Mouse (Mus musculus): ENCODE results near the gene Chd5. TPM values are rescaled to one million over a fixed set of nuclear protein-coding genes. Genes with fewer than 3 reads are reported as not detected.

Chd5 gene
- polyA plus RNA-seq, 1 experiment = 0.67 TPM

DNA sequence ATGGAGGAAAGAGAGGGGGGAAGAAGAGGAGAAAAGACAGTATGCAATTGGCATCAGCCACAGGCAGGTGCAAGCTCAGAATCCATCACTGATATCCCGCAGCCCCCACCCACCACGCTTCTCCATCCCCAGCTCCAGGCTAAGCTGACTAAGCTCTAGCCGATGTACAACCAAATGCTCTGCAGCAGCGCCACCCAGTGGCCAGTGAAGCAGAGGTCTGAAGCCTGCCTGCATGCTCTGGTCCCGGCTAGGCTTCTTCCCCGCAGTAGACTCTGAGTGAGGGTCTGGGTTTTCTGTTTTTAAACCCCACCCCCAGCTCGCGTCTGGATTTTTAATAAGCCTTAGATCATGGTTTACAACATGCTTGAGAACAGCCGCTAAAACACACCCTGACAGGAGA lies 96.4 kb downstream of the Chd5 start:
- no peak for TF ChIP-seq POLR2A (IDR thresholded peaks at IDR 0.05; ENCODE audit: low read depth, low read length)
- TF ChIP-seq CTCF (IDR thresholded peaks at IDR 0.05; ENCODE audit: extremely low read depth, insufficient read length, insufficient replicate concordance, low read depth, low read length) = peak; percentile 67; the same call in 1 of the 2 replicates
- H3K27me3 ChIP-seq (ENCODE audit: control insufficient read depth, insufficient read depth, low read length) = no peaks in the 10 kb centered on the region
- no peaks in the 10 kb centered on the region for H3K4me1 ChIP-seq (ENCODE audit: control insufficient read depth, insufficient read depth, insufficient read length, low read length)
- H3K27ac ChIP-seq (ENCODE audit: insufficient read depth, low read depth, low read length) = no peak overlapping the region
- WGBS = 11% methylated on average over 9 of the region's 9 CpGs
- no peaks in the 10 kb centered on the region for H3K36me3 ChIP-seq (ENCODE audit: control insufficient read depth, insufficient read depth, low read length)
- no peak overlapping the region for H3K4me3 ChIP-seq (ENCODE audit: low read depth, low read length)

- Histone ChIP-seq H3K4me1 (ENCODE audit: control insufficient read depth, insufficient read depth, insufficient read length, low read length) (no peaks in the 10 kb centered on the region), H3K27ac (ENCODE audit: insufficient read depth, low read depth, low read length) (no peak overlapping the region), H3K27me3 (ENCODE audit: control insufficient read depth, insufficient read depth, low read length) (no peaks in the 10 kb centered on the region), H3K36me3 (ENCODE audit: control insufficient read depth, insufficient read depth, low read length) (no peaks in the 10 kb centered on the region), H3K4me3 (ENCODE audit: low read depth, low read length) (no peak overlapping the region)
- WGBS = 17% methylated on average over 10 of the region's 10 CpGs
- peak; percentile 90 for TF ChIP-seq CTCF (IDR thresholded peaks at IDR 0.05; ENCODE audit: extremely low read depth, insufficient read length, insufficient replicate concordance, low read depth, low read length)
- no peak for TF ChIP-seq POLR2A (IDR thresholded peaks at IDR 0.05; ENCODE audit: low read depth, low read length)
Measured at GRCm38 (mm10) chr4:152435255-152435654, 96.8 kb downstream of the Chd5 start.

Other genes starting within 250 kb of the Chd5 start
- gene Tnfrsf25, start 222.7 kb upstream of the Chd5 start, polyA plus RNA-seq (2012; rRNA removed) = 1.9 and 3.8 TPM in 2 replicates
- 124 and 572 TPM in 2 replicates for gene Espn, start 186.3 kb upstream of the Chd5 start, polyA plus RNA-seq (2012; rRNA removed)
- 8.3 and 51.7 TPM in 2 replicates for gene Hes2, start 179.8 kb upstream of the Chd5 start, polyA plus RNA-seq (2012; rRNA removed)
- gene Acot7, start 160.5 kb upstream of the Chd5 start, polyA plus RNA-seq (2012; rRNA removed) = 30.0 and 33.4 TPM in 2 replicates
- gene Gpr153, start 64.4 kb upstream of the Chd5 start, polyA plus RNA-seq (2012; rRNA removed) = 9.4 and 11.6 TPM in 2 replicates
- gene Hes3, start 47.0 kb upstream of the Chd5 start, polyA plus RNA-seq (2012; rRNA removed) = not detected in 2 replicates
- 16.5 and 26.5 TPM in 2 replicates for gene Icmt, start 41.4 kb upstream of the Chd5 start, polyA plus RNA-seq (2012; rRNA removed)
- 2.1 and 3.7 TPM in 2 replicates for gene Rnf207, start 19.7 kb upstream of the Chd5 start, polyA plus RNA-seq (2012; rRNA removed)
- 5.0 and 8.7 TPM in 2 replicates for gene Rpl22, start 12.9 kb upstream of the Chd5 start, polyA plus RNA-seq (2012; rRNA removed)
- gene Nphp4, start 138.1 kb downstream of the Chd5 start, polyA plus RNA-seq (2012; rRNA removed) = 0.60 and 0.68 TPM in 2 replicates
- 2.1 and 4.3 TPM in 2 replicates for gene Kcnab2, start 139.2 kb downstream of the Chd5 start, polyA plus RNA-seq (2012; rRNA removed)

All from small intestine, adult 2 months (tissue).